7 mouse cellular contexts compared by ENCODE assay signal in the genomic region with DNA sequence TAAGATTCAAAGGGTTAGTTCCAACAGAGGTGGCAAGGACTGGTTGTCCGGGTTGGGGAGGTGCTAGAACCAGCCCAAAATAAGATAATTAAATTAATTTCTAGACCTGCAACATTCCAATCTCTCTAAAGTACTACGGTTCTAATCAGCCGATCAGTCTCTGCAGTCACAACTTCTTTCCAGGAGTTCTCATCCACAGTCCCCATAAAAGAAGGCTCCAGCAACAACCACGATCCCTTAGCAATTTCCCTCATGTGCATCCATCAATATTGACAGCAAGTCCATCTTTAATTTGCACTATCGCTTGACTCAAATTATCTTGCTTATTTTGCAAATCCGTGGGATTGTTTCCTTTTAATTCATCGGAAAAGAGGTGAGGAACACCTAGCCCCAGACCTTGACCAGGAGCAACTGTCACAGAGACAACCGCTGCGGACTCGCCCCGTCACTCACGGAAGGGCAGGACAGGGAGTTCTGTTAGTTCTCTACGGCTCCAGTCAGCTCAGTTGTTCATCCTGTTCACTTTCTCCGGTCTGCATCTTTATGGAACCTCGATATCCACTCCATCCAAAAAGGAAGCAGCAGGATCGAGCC. TPM values are rescaled to one million over a fixed set of nuclear protein-coding genes. Genes with fewer than 3 reads are reported as not detected.
A peak's percentile ranks its signal among the peaks of the same experiment; 100 is the strongest.
DNase-seq lines count a peak whose midpoint lies in the region; ATAC-seq lines count a peak whose summit lies in the region.

No protein-coding gene starts in this region.

- H3K4me3 ChIP-seq in forebrain, embryonic 10.5 days, result peak overlapping the region; percentile 85
- H3K4me3 ChIP-seq in liver, embryonic 13.5 days (replicated peaks), result peak overlapping the region; percentile 76
- peak overlapping the region; percentile 74 for H3K4me3 ChIP-seq in stomach, embryonic 16.5 days (replicated peaks; ENCODE audit: low read length)

- H3K4me1 ChIP-seq in forebrain, embryonic 10.5 days, result peaks cover 16% of the 10 kb centered on the region
- H3K4me1 ChIP-seq in liver, embryonic 13.5 days (replicated peaks), result peaks cover 29% of the 10 kb centered on the region
- peaks cover 5% of the 10 kb centered on the region; the same call in 1 of the 2 replicates for H3K4me1 ChIP-seq in stomach, embryonic 16.5 days (ENCODE audit: control insufficient read depth, insufficient read depth, low read length)

- peaks cover 7% of the 10 kb centered on the region for H3K36me3 ChIP-seq in forebrain, embryonic 10.5 days (replicated peaks)
- peaks cover 3% of the 10 kb centered on the region for H3K36me3 ChIP-seq in liver, embryonic 13.5 days
- 0 out of 2 replicates have a peak, but pooled peaks cover 3% of the 10 kb centered on the region for H3K36me3 ChIP-seq in stomach, embryonic 16.5 days (ENCODE audit: control insufficient read depth, insufficient read depth, low read length)

- H3K27me3 ChIP-seq in forebrain, embryonic 10.5 days (ENCODE audit: poor library complexity, severe bottlenecking), result no peaks in the 10 kb centered on the region
- no peaks in the 10 kb centered on the region for H3K27me3 ChIP-seq in liver, embryonic 13.5 days
- no peaks in the 10 kb centered on the region for H3K27me3 ChIP-seq in stomach, embryonic 16.5 days (ENCODE audit: control insufficient read depth, insufficient read depth, low read length)

- peak; percentile 8 for DNase-seq in retina, embryonic 14.5 days (ENCODE audit: low spot score)
- no peak for DNase-seq in retina, postnatal 1 day
- no peak for DNase-seq in forebrain, embryonic 10.5 days (ENCODE audit: extremely low spot score, low spot score)
- no peak for DNase-seq in liver, embryonic 13.5 days
- DNase-seq in layer of hippocampus, postnatal 10 days (ENCODE audit: low spot score in 2 of 2), result no peak
- DNase-seq in layer of hippocampus, postnatal 25 days (ENCODE audit: extremely low spot score in 1 of 2, low spot score in 1 of 2), result no peak

- H3K9ac ChIP-seq in liver, embryonic 13.5 days, result peak overlapping the region; percentile 79
- H3K9ac ChIP-seq in stomach, embryonic 16.5 days (ENCODE audit: low read length), result peak overlapping the region; percentile 83

- peak overlapping the region; percentile 90 for H3K27ac ChIP-seq in forebrain, embryonic 10.5 days
- H3K27ac ChIP-seq in liver, embryonic 13.5 days, result peak overlapping the region; percentile 71
- H3K27ac ChIP-seq in stomach, embryonic 16.5 days (ENCODE audit: low read length), result peak overlapping the region; percentile 46; the same call in 1 of the 2 replicates

- WGBS in forebrain, embryonic 10.5 days, result 18% methylated on average over 16 of the region's 16 CpGs
- WGBS in liver, embryonic 13.5 days (ENCODE audit: insufficient replicate concordance), result 10% methylated on average over 16 of the region's 16 CpGs
- WGBS in stomach, embryonic 16.5 days, result 11% methylated on average over 16 of the region's 16 CpGs

- ATAC-seq in liver, embryonic 13.5 days (ENCODE audit: low read depth), result peak; percentile 65
- no peak for ATAC-seq in stomach, embryonic 16.5 days (ENCODE audit: insufficient read depth, low FRiP score)

- peak overlapping the region; percentile 73 for H3K4me2 ChIP-seq in liver, embryonic 13.5 days
- H3K4me2 ChIP-seq in stomach, embryonic 16.5 days (ENCODE audit: low read depth, low read length), result peak overlapping the region; percentile 74

- no peaks in the 10 kb centered on the region for H3K9me3 ChIP-seq in forebrain, embryonic 10.5 days
- no peaks in the 10 kb centered on the region for H3K9me3 ChIP-seq in liver, embryonic 13.5 days (replicated peaks)
- no peaks in the 10 kb centered on the region for H3K9me3 ChIP-seq in stomach, embryonic 16.5 days (replicated peaks; ENCODE audit: control insufficient read depth, low read length)

RNA-seq across cellular contexts. Expression of a gene that starts 0.4 kb away (rescaled TPM):
- 42.9 and 43.7 TPM in 2 replicates for polyA plus RNA-seq in forebrain, embryonic 10.5 days (2016; fragmentation: Nextera tagmentation; extraction: Ambion mirVana)
- polyA plus RNA-seq in liver, embryonic 13.5 days (2015; fragmentation: Nextera tagmentation; extraction: Ambion mirVana), result 31.6 and 38.8 TPM in 2 replicates
- 45.7 and 48.8 TPM in 2 replicates for polyA plus RNA-seq in stomach, embryonic 16.5 days (2015; fragmentation: Nextera tagmentation; extraction: Ambion mirVana)
- 10 to 100 TPM; 19.5 to 20.7 TPM for total RNA-seq in layer of hippocampus, postnatal 10 days (2021)
- 10 to 100 TPM; 21.0 to 25.4 TPM for total RNA-seq in layer of hippocampus, postnatal 25 days (2021)

RNA-seq across cellular contexts. Expression of a gene that starts 12.4 kb away (rescaled TPM):
- polyA plus RNA-seq in forebrain, embryonic 10.5 days (2016; fragmentation: Nextera tagmentation; extraction: Ambion mirVana), result 20.6 and 23.1 TPM in 2 replicates
- 22.2 and 26.9 TPM in 2 replicates for polyA plus RNA-seq in liver, embryonic 13.5 days (2015; fragmentation: Nextera tagmentation; extraction: Ambion mirVana)
- polyA plus RNA-seq in stomach, embryonic 16.5 days (2015; fragmentation: Nextera tagmentation; extraction: Ambion mirVana), result 34.7 and 37.3 TPM in 2 replicates
- 1 to 10 TPM; 8.2 to 8.9 TPM for total RNA-seq in layer of hippocampus, postnatal 10 days (2021)
- total RNA-seq in layer of hippocampus, postnatal 25 days (2021), result 10 to 100 TPM; 10.9 to 11.0 TPM
